Mouse (Mus musculus): ENCODE measurements around the gene Cd3e.

GRCm38 (mm10) chr9:44993268-44993667 lies 16.2 kb downstream of the Cd3e start:
- TF ChIP-seq EP300 (optimal IDR thresholded peaks at IDR 0.05) (no peak), CTCF (IDR thresholded peaks at IDR 0.05; ENCODE audit: low read depth) (no peak)
